Mouse (Mus musculus) adipocyte (in vitro differentiated cells): ENCODE data around the gene Stk11ip.

Experiments used
- DNase-seq: peaks from one replicate; pipeline ENCODE4 v3.0.0-alpha.2; 2016; ENCODE audit warnings: low spot score

Gene Stk11ip

DNA sequence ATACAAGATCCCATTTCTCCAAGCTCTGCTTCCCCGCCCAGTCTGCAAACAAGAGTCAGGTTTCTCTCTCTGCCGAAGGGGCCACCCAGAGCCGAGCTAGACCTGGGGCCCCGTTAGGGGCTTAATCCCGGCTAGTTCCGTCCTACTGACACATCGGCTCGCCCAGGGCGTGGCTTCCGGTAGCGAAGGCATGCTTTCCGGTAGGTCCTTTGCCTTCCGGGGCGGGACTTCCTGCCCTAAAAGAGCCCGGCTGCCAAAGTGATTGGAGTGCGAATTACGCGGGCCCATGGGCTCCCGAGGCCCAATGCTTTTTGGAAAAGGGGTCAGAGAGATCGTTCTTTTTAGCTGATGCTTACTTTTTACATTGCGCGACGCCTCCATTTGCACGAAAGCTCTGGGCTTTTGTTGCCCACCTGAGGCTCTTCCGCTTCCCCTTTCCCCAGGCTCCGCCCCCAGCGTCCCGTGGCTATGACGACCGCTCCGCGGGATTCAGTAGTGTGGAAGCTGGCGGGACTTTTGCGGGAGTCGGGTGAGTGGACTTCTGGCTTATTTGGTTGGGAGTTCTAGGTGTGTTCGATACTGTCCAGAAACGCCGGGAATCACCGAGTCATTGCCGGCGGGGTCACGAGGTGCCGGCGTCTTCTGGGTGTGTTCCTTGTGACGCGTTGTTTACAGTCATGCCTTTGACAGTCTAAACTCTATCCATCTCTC, at the start of gene Stk11ip:
TSS of gene Stk11ip (plus strand) at position 209 of the 711 bp plus-strand sequence.
- peak; percentile 98 for DNase-seq

- DNase-seq = no peak
These were observed 44.9 kb upstream of the Stk11ip start for GRCm38 (mm10) chr1:75476441-75476840.

DNA sequence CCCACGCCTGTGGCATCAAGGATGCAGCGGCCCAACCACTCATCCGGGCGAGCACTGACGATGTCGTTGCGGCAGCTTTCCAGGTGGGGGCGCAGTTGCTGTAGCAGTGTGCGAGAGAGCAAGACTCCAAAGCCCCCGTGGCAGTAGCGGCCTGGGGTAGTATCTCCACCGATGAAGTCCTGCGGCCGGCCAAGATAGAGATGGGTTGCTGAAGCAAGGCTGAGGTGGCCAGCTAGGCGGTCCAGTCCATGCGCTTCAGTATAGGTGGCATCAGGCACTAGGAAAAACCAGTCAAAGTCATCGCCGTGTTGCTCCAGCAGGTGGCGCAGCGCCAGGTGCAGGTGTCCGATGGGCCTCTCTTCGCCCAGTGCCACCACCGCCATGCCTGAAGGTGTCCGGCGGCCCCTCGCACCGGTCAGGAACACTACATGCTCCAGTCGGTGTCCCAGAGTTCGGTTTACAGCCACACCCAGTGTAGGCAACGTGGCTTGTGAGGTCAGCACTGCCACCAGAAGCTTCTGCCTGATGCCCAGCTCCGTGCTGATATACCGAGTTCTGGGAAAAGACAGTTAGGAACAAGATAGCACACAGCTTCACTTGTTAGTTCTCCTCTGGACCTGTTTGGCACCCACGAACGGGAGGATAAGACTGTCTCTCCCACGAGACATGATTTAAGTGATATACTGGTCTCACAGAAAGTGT, 43.9 kb upstream of the Stk11ip start:
- peak; percentile 59 for DNase-seq

- DNase-seq = peak; percentile 16
These were observed 43.4 kb upstream of the Stk11ip start for GRCm38 (mm10) chr1:75477966-75478290.

- DNase-seq = peak; percentile 55
These were observed 42.8 kb upstream of the Stk11ip start for GRCm38 (mm10) chr1:75478497-75478896.

GRCm38 (mm10) chr1:75478916-75479634, 42.3 kb upstream of the Stk11ip start, which contains the start of the genes Chpf and Tmem198:
Chpf (minus strand) TSS chr1:75479307.
Tmem198 (plus strand) TSS chr1:75479532.
- DNase-seq = peak; percentile 98

- no peak for DNase-seq
These were observed 41.7 kb upstream of the Stk11ip start for GRCm38 (mm10) chr1:75479635-75479989.

- DNase-seq = no peak
These were observed 41.3 kb upstream of the Stk11ip start for GRCm38 (mm10) chr1:75480036-75480435.

GRCm38 (mm10) chr1:75480735-75481134, 40.6 kb upstream of the Stk11ip start:
- DNase-seq = no peak

GRCm38 (mm10) chr1:75486561-75486960, 34.8 kb upstream of the Stk11ip start:
- DNase-seq = no peak

DNA sequence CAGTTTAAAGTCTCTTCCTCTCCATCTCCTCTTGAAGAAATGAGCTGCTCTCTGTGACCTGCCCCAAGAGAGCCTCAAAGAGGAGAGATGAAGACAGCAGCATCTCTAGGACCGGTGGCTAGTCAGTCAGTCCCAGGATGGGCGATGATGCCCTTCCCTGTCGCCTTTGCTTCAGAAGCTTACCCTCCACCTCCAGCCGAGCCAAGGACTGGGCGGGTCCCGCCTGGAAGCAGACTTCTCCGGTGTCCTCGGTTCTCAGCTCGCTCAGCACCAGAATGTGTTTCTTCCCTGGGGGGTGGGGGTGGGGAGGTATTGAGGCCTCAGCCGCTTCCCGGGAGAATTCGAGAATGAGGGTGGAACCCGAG, 34.3 kb upstream of the Stk11ip start:
- DNase-seq = no peak

DNA sequence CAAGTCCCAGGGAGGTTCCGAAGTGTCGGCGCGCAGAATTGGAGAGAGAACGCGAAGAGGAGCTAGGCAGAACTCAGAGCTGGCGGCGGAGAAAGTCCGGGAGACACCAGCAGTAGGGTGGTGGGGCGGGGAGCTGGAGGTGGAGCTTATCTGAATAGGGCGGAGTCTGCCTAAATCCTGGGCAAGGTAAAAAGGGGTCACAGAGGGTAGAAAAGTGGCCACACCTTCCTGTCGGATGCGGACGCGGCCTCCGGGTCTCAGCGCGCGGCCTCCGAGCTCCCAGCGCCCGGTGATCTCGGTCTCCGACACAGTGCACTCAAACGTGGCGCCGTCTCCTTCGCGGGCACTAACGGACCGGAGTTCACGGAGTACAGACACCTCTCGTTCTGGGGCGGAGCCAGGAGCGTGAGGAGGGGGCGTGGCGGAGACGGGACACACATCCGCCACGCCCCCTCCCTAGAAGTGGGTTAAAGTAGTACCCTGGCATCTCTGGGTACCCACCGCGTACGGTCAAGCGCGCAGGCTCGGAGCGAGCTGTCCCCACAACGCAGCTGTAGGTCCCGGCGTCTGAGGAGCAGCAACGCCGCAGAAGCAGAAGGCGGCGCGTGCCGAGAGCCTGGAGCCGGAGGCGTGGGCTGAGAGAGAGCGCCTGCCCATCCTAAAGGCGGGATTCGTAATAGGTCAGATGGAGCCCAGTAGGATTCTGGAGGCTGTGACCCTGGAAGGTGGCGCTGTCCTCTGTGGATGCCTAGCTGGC, 33.7 kb upstream of the Stk11ip start:
- no peak for DNase-seq

DNA sequence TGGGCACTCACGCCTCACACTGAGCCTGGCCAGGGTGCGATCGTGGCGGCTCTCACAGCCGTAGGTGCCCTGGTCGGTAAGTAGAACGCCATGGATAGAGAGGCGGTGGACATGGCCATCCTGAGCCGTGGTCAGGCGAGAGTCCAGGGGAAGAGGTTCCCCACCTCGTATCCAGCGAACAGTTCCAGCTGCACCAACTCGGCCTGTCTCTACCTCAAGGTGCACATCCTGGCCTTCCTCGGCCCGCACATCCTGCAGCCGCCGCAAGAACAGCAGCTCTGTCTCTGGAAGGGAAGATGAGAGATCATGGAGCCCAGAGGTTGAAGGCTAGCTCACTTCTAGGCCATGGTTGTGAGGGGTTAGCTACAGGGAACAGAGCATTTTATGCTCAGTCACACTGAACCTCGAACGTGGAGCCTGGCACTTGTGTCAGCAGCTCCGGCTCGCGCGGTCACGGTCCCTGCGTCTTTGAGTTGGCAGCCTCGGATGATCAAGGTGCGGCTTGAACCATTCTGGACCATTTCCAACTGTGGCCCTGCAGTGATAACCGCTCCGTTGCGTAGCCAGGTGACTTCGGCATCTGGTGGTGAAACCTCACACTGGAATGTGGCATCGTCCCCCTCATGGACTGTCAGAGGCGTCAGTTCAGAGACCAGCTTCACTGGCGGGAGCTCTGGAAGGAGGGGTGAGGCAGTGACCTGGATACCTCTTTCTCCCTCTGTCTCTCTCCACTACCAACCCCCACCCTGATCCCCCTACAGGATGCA, 30.4 kb upstream of the Stk11ip start:
- no peak for DNase-seq

DNA sequence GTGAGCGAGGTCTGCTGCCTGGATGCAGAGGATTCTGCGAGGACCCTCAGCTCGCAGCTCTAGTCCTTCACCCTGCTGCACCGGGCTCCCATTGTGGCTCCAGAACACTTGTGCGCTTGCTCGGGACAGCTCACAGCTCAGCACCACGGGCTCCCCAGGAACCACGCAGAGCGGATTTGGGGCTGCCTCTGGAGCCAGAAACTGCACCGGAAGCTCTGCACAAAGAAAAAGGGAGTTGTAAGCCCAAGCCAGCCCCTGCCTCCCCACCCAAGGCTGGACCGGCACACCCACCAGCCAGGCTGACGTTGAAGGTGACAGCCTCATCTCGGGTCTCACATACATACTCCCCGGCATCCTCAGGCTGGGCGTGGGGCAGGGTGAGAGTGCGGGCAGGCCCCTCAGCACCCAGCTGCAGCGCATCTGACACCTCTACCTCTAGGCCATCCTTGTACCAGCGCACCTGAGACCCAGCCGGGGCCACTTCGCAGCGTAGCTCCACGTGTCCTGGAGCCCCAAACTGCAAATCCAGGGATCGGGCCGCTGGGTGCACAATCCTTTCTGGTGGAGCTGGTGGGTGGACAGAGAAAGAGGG, 28.7 kb upstream of the Stk11ip start:
- DNase-seq = no peak

- DNase-seq = peak; percentile 42
These were observed 26.3 kb upstream of the Stk11ip start for GRCm38 (mm10) chr1:75494878-75495548.

DNA sequence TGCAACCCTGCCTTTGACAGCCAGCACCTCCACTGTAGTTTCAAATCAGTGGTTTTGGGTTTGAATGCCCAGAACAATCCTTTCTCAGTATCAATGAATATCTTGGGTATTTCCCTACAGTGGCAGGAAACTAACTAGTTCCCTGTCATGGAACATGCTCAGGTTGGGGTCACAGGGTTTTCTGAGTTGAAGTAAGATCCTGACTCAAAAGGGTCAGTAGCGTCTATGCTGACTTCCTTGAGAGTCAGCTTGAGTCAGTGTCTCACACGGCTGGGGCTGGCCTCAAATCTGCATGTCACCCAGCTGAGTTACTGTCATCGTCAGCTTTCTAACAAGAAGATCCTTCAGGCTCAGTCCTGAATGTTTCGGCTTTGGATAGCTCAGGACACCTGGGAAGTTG, 22.4 kb upstream of the Stk11ip start:
- no peak for DNase-seq

- DNase-seq = no peak
These were observed 21.9 kb upstream of the Stk11ip start for GRCm38 (mm10) chr1:75499441-75499840.

DNA sequence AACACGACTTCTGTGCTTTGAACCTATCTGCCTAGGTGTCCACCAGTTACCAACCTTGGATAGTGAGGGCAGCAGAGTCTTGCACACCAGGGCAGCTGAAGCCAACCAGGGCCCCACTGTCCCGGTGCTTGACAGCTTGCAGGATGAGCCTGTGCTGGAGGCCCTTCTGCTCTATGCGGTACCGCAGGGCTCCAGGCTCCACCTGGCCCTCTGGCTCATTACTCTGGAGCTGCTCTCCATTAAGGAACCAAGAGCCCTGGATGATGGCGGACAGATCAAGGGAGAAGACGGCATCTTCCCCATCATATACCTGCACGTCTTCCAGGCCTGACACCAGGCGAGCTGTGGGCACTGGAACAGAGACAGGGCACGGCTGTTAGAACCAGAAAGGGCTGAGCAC, 19.4 kb upstream of the Stk11ip start:
- no peak for DNase-seq

GRCm38 (mm10) chr1:75502945-75503650, 18.2 kb upstream of the Stk11ip start:
- no peak for DNase-seq

- DNase-seq = no peak
These were observed 17.7 kb upstream of the Stk11ip start for GRCm38 (mm10) chr1:75503651-75503980.
